Mouse (Mus musculus) urinary bladder, postnatal 10 days (tissue): ENCODE measurements around the gene Rftn1.

Source experiments
- DNase-seq: peaks from one replicate; pipeline ENCODE4 v3.0.0; 2022; ENCODE audit warnings: low spot score

The Rftn1 gene

GRCm38 (mm10) chr17:50170935-50171545 is 19.4 kb downstream of the Rftn1 start:
- DNase-seq: no peak

- DNase-seq: no peak
These were observed 20.5 kb downstream of the Rftn1 start for GRCm38 (mm10) chr17:50169946-50170427.

GRCm38 (mm10) chr17:50160904-50161805 is 29.3 kb downstream of the Rftn1 start:
- no peak for DNase-seq

- DNase-seq: no peak
These were observed 30.1 kb downstream of the Rftn1 start for GRCm38 (mm10) chr17:50160357-50160756.

GRCm38 (mm10) chr17:50159816-50160215 is 30.7 kb downstream of the Rftn1 start:
- DNase-seq: no peak

DNA sequence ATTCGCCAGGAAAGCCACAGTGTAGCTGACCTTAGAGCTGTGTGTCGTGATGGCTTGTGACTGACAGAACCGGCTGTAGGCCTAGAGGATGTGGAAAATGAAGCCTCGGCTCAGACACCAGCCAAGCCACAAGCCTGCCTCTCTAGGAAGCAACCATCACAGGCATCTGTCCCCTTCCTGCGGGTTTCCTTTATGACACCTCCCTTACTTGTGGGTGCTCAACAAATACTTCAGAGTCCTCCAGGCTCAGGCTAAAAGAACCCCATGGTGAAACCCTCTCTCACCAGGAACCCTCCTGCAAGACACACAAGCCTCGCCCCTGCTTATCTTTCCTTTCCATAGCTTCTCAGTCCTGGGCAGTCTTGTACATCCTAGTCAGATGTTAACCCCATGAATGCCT is 31.9 kb downstream of the Rftn1 start:
- no peak for DNase-seq

DNA sequence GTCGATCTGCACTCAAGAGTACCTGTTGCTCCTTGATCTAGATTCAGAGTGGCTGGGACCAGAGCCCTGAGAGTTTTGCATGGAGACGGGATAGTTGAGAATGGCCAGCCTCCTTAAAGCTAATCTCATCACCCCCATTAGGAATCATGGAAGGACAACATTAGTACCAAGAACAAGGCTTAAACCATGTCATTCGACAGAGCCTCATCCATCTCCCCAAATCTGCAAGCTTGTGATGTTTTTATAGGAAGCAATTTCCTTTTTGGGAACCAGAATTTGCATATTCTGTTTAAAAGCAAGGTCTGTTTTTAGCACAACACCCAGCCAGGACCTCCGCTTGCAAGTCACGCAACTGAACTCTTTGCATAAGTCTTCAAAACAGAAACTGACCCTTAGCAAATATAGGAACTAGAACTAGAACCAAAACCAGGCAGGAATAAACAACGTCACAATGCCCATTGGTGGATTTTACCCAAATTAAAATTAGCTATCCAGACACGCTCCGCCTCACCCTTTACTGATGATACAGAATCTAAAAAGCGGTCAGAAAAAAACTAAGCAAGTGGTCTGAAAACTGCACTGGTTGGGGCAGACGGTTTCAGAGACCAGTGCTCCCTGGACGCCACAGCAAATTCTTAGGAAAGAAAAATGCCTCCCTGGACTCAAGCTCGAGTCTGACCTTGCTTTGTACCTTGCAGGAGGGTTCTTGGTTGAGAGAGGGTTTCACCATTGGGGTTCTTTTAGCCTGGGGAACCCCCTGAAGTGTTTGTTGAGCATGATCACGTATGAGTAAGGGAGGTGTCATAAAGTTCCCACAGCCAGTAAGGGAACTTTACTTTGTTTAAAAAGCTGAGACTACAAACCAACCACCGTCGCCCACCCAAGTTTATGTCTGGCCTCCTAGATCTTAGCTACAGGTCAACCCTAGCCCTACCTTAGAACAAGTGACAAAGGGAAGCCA is 33.0 kb downstream of the Rftn1 start:
- no peak for DNase-seq

GRCm38 (mm10) chr17:50152085-50152484 is 38.4 kb downstream of the Rftn1 start:
- no peak for DNase-seq

GRCm38 (mm10) chr17:50151208-50151723 is 39.2 kb downstream of the Rftn1 start:
- no peak for DNase-seq

GRCm38 (mm10) chr17:50150416-50151207 is 39.9 kb downstream of the Rftn1 start:
- no peak for DNase-seq

GRCm38 (mm10) chr17:50149690-50150210 is 40.7 kb downstream of the Rftn1 start:
- no peak for DNase-seq

GRCm38 (mm10) chr17:50147831-50148587 is 42.5 kb downstream of the Rftn1 start:
- no peak for DNase-seq

DNA sequence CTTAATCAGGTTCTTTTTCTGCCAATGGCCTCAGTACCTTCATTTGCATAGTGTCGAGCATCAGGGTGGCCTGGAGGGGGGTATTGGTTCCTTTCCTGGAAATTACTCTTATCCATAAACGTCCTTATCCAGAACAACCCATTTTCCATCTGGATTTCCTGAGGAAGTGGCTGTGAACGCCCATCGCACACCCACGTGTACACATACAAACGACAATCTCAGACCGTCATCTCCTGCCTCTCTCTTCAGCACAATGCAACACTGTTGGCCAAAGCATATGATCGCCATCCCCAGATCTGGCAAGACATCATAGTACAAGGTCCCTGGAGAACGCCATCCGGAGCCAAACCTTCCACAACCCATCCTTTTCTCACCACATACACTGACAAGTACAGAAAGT is 47.1 kb downstream of the Rftn1 start:
- no peak for DNase-seq

DNA sequence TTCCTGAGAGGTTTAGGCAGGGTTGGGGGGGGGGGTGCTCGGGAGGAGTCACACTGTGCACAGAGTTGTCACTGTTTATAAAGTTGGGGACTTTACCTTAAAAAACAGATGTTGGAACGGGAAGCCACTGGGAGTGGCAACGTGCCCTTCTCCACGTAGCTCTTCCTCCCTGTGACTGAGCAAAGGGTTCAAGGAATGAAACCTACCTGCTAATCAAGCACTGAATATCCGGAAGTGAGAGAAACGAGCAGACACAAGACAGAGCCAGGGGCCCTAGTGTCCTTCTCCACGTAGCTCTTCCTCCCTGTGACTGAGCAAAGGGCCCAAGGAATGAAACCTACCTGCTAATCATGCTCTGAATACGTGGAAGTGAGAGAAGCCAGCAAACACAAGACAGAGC is 47.9 kb downstream of the Rftn1 start:
- DNase-seq: no peak

DNA sequence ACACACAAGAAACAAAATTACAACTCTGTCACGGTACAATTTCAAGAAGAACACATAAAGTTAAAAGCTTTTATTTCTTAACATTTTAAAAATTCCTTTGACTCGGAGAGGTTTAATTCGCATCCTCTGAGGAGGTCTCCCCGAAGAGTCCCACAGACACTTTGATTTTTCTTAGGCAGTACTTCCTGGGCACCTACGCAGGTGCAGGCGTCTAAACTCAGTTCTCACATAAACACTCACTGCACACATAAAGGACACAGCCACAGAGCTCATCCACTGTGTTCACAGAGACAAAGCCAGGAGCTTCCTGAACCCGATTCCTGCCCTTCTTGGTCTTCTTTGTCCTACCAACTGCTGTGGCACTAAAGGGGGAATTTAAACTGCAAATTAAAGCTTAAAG is 48.3 kb downstream of the Rftn1 start:
- DNase-seq: no peak

- DNase-seq: no peak
These were observed 54.4 kb downstream of the Rftn1 start for GRCm38 (mm10) chr17:50136060-50136459.

DNA sequence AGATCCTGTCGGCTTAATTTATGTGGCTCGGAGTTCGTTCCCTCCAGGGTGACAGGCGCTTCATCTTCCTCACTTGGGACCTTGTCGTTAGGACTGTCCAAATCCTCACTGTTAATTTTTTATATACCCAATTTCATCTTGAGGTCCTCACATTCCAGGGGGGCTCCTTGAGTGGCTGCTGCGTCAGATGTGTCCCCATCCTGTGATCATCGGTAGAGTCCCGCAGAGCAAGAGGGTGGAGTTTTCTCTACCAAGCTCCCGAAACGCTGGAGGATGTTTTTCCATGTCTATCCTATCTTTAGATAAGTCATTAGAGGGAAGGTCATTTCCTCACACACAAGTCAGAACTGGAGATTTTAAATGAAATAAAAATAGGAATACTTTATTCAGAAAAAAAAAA is 55.0 kb downstream of the Rftn1 start:
- no peak for DNase-seq

DNA sequence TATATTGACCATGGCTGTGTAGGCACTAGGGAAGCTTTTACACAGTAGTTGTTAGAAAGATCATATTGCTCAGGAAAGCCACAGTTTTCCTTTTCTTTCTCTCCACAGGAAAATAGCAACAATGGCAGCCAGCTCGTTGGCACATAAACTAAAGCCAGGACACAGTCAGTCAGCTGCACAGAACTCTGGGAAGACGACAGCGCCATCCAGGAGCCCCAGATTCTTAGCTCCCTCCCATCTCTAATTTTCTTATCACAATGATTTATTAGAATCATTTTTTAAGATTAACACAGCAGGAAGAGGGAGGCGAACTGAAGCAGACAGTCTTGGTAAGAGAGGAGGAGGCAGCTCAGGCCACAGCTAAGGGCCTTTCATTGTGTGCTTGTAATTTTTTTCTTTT is 58.8 kb downstream of the Rftn1 start:
- DNase-seq: no peak

DNA sequence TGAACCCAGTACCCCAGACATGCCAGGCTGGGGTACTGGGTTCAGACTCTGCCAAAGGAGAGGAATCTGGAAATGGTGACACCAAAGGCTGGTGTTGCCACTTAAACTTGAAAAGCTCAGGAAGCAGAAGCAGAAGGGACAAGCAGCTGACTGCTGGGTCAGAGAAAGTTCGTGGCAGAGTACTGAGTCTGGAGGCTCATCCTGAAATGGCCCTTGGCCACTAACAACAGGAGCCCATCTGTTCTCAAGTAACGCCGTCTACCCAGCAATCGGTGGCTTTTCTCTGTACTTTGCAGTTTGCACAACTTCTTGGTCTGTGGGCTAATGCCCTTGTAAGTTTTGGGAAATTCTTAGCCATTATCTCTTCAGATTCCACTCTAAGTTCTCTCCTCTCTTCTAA is 60.1 kb downstream of the Rftn1 start:
- no peak for DNase-seq

DNA sequence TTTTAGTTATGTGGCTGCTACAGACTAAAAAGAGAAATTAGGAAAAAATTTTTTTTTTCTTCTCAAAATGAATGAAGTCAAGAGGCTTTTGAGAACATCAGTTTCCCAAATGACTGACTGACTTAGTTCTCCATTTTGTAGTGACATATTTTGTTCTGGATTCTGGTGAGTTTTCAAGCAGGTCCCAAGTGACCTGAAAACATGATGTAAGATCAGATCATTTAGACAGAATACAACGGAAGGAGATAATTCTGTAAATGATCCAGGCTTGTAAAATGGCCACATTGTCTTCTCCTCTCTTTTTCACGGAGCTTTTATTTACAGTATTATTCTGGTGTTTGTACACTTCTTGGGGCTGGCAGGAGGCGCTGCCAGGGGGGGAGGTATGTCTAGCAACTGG is 62.1 kb downstream of the Rftn1 start:
- DNase-seq: no peak
